Mouse (Mus musculus): ENCODE results near the gene Srgap3.

Srgap3 gene

DNA sequence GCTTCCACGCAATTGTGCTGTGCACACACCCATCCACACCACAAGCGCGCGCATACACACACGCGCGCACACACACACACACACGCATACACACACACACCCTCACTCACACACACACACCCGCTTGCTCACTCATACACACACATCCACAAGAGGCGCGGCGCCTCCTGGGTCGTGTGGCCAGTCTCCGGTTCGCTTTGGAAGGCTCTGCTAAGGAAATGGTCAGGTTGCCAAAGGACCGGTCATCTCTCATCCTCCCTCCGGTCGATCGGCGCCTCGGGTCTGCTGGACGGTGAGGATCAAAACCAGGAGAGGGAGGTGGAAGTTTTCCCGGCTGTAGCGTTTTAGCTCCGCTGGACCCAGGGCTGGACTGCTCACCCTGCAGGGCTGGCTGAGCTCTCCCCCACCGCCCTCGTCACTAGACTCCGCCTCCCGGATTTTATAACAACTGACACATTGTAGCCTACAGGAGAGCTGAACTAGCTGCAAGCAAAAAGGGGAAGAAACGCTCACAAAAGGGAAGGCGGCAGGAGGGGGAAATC, at the start of gene Srgap3:
Gene Srgap3, minus strand, starts transcription at position 372 of the 542 bp plus-strand sequence.
- peak; percentile 74 for DNase-seq

DNA sequence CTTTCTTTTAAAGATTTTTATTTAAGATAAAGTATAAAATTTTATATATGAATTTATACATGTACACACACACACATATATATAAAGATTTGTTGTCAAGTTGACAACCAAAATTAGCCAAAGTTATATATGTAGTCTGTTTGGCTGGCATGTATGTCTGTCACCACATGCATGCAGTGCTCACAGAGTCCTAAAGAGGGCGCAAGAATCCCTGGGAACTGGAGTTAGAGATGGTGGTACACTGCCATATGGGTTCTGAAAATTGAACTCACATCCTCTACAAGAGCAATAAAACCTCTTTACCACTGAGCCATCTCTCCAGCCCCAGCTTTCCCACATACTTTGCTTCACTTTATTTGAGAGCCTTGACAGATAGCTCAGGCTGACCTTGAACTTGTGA, 48.6 kb upstream of the Srgap3 start:
- no peak for DNase-seq

DNA sequence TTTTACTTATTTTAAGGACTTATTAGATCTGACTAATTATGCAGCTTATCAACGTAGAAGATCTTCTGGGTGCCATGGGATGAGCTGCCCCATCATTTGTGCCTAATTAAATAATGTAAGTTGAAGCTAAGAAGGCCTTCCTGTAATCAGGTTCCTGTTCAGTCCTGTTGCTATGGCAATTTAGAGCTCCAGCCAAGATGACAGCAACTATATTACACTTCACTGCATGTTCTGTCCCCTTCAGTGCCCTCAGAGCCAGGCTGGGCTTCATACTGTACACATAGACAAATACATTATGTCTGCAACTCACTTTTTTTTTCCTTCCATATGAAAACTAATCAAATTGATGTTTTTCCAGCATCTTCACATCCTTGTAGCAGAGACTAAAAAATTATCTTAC, 43.1 kb upstream of the Srgap3 start:
- no peak for DNase-seq

DNA sequence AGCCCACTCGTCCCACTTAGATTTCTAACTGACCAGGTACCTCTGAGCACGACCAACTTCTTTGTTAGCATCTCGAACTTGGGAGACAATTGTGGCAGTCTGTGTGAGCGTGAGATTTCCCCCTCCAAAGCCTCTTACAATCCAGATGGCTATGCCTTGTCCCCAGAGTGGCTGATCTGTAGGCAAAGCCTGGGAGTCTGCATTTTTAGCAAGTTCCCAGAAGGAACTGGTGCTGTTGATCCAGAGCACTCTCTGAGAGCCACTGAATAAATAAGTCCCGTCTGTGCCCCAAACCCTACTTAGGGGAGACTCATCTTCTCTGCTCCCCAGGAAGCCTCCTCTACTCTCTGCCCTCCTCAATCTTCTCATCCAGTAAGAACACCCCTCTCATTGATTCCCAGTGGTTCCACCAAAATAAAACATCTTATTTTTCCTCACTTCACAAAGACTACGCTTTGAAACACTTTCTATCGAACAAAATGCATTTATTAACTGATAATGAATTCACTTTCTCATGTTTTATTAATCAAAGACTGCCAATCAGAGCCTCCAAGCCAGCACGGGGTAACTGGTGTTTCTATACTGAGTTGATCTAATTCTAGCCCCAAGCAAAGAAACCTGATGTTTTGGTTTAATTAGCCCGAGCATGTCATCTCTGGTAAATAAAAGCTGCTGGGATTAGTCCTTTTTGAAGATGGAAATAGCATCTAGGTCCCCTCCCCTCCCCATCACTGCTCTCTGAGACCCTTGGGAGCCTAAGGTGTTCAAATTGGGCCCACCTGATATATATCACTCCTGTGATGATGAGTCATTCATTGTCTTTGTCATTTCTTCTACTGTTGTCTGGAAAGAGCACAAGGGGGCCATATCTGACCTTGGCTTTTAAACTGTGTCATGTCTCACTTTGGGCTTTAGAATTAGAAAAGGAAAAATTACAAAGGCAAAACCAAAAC, 38.6 kb upstream of the Srgap3 start:
- DNase-seq = no peak

DNA sequence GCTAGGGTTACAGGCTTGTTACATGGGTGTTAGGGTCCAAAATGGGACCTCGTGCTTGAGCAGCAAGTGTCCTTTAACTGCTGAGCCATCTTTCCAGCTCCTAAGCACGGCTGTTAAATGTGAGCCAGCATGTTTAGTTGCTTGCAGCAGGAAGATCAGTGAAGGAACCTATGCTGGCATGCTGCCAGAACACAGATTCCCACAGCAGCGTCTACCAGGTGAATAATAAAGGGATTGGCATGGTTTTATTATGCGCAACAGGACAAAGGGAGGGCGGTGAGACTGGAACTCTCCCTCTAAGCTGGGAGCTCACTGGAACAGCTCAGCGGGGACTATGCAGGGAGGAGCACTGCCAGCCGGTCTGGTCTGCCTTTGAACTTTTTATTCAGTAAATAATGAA, 35.2 kb upstream of the Srgap3 start:
- DNase-seq = no peak

DNA sequence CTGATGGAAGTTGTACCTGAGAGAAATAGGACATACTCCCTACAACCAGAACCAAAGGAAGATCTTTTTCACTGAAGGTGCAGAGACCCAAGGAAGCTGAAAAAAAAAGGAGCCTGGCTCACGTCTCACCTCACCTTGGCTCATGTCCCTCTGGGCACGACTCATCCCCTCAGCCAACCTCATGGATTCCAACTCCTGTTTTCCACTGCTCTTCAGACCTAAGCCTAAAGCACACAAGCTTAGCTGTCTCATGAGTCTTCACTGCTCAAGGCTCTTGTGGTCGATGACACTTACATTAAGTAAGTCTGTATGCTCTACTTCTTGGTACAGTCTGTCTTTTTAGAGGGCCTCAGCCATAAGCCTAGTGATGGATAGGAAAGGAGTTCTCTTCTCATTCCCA, 31.9 kb upstream of the Srgap3 start:
- DNase-seq = no peak

DNA sequence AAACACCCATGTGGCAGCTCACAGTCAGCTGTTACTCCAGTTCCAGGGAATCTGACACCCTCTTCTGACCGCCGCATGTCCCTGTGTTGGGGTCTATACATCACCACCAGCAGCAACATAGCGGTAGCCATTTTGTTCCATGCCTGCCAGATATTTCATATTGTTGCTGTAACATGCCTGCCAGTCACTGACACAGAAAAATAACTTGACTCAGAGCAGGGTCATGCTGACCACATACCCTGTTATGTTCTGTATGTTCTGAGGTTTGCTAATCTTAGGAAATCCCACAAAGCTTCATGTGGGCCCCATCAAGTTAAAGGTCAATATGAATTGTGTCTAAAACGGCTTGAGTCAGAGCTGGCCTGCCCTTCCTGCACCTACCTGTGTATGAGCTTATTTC, 30.2 kb upstream of the Srgap3 start:
- no peak for DNase-seq

DNA sequence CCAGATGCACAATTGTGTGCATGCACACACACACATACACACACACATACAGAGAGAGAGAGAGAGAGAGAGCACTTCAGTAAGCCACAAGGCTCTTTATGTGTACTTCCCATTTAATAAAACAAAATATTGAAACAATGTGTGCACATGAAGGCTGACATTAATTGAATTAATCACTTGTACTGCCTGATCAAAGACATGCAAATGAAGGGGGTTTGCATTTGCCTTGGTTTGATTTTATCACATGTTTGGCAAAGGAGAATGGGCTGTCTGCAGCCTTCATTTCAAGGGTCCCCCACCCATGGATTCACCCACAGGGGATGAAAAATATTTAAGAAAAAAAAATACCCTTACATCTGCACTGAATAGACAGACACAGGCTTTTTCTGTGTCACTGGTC, 29.5 kb upstream of the Srgap3 start:
- DNase-seq = no peak

DNA sequence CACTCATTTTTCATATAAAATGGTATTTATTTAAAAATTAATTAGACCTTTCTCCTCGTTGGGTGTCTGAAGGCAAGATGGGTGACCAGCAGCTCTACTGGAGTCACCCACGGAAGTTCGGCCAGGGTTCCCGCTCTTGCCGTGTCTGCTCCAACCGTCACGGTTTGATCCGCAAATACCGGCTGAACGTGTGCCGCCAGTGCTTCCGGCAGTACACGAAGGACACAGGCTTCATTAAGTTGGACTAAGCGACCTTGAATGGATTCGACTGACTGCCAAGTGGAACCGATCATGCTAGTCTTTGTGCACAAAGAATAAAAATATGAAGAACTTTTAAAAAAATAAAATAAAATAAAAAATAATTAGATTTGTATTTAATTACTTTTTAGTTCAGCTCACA, 29.1 kb upstream of the Srgap3 start:
- no peak for DNase-seq

DNA sequence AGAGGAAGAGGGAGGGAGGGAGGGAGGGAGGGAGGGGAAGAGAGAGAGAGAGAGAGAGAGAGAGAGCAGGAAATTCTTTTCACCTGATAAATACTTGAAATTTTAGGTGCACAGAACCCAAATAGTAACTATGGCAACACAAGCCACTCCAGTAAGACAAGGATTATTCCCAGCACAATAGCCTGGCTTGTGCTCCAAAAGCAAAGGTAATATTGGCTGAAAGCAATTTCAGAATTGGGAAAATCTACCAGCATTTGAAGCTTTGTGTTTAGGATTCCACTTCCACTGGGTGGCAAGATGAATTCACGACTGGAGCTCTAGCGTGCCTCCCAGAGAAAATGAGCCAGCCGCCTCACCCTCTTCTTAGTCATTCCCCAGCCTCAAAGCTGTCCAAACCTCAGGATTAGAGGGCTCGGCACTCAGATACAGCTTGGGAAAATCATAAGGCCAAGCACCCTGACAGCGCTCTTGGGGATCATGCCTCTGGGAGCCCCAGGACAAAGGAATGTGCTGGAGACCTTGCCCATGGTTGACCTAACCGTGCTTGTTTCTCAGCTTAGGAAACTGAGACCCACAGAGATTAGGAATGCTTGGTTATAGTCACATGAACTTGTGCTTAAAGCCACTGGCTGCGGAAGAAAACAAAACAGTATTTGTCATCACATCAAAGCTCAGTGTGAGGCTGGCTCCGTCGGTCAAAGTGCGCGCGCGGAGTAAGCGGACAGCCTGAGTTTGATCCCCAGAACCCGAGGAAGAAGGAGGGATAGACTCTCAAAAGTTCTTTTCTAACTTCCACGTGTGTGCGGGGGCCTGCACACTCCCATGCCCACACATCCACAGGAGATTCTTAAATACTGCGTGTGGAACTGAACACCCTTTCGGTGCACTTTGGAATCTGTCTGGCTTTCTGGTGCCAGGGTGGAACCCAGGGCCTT, 27.0 kb upstream of the Srgap3 start:
- DNase-seq = no peak

DNA sequence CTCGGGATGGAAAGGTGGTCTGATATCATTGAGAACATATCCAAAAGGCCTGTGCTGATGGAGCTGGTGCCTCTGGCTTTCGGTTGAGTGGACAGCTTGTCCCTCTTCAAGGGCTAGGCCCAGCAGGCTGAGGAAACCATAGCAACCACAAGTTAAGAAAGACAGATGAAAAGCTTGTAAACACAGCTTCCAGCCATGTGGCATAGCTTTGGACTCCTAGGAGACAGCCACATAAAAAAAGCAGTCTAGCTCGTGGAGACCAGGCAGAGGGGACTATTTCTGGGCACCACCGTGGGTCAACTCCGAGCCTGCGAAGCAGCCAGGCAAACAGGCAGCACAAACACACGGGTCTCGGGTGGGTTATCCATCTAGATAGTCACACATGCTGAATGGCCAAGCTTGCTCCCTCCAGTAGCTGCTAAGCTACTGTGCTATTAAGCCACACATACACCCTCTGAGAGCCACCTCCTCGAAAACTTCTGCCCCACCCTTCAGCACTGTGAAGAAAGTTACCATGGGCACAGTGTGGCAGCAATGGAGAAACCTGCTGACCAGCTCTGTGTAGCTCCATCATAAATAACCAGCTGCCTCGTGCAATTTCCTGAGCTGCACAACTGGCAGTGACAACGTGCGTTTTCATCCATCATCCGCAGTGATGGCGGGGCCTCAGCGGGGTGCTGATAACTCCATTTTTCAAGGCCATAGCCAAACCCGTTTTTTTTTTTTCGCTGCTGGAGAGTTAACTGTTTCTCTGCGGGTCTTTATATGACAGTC, 26.0 kb upstream of the Srgap3 start:
- peak; percentile 31 for DNase-seq

DNA sequence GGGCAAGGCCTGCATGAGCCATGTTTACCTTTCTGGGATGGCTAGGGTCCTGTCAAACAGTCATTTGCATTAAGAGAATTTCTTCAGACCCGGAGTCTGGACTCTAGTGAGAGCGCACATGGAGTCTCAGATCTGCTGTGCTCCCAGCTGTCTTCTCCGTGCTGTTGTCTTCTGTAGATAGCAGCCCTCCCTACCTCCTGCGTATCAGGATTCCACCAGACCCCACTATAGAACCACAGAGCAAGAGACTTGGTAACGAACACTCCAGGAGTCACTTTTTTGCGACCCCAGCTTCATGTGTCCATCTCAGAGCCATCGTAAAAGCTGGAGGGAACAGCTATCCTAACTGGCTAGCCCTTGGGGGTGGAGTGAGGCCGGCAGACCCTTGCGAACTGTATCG, 25.1 kb upstream of the Srgap3 start:
- no peak for DNase-seq

DNA sequence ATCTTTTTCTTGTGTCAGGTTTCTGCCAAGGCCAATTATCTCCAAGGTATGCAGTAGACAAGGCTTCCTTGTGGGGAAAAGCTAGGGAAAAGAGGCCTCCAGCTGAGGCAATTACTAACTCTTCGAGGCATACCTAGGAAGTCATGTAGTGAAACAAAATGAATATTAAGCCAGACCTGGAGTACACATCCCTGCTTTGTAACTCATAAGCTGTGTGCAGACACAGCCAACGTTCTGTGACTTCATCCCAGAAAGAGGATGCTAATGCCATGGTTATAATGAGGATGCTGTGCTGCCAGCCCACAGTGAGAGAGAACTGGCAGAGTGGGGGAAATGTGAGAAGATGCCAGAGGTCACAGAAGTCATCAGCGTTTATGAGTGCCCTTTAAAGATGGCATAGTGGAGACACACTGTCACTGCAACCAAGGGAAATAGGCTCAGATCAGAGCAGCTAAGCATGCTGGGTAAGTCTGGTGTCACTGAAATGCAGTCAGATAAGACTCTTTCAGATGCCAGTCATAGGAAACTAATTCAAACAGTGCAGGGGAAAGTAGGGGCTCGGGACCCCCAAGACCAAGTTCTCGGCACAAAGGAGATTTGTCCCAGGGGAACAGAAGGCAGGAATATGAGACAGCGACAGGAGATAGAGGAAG, 24.2 kb upstream of the Srgap3 start:
- DNase-seq = no peak

DNA sequence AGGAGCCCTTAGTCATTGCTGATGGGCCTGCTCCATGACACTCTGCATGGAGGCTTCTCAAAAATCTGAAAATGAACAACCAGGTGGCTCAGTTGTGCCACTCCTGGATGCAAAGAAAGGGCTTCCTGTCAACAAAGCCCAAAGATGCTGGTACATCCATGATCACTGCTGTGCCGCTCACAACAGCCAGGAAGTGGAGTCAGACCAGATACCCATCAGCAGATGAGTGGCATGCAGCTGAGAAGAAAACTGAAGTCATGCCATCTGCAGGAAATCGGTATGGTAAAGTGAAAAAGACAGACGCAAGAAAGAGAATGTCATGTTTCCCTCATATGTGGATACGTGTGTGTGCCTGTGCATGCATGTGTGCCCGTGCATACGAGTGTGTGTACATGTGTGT, 20.3 kb upstream of the Srgap3 start:
- DNase-seq = no peak

DNA sequence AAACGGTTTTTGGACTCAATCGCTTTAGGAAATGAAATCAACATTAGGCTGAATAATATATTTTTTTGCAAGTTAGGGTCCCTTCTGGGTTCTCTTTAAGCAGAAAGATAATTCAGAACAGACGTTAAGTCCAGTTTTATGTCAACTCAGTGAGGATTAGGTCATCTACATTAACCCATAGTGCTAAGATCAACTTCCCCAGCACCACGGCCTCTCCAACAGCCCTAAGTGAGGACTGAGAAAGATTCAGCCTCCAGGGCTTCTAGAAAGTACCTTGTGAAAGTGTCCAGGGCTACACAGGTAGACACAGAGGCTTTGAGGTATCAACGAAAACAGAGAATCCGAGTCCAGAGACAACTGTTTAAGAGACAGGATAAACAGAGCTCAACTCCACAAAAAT, 11.3 kb upstream of the Srgap3 start:
- DNase-seq = no peak

DNA sequence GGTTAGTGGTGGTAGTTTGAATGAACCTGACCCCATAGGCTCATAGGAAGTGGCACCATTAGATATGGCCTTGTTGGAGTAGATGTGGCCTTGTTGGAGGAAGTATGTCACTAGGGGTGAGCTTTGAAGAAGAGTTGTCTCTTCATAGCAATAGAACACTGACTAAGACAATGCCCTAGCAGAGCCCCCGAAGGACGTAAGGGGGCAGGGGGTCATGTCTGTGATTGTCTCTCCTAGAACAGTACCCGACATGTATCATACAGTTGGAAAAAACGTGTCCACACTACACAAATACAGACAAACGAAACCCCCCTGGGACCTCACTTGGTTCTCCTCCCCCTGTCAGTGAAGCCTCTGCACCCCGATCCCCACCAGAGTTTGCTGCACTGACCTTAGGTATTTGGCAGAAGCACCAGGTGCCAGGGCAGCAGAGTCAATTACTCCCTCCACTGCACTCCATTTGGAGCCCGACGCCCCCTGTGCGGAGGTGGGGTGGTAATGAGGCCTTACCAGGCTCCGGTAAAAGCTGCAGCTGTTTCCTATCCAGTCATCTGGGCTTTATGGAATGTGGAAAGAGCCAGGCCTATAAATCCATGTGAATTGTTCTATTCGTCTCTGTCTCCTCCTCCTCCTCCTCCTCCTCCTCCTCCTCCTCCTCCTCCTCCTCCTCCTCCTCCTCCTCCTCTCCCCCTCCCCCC, 10.7 kb upstream of the Srgap3 start:
- no peak for DNase-seq

DNA sequence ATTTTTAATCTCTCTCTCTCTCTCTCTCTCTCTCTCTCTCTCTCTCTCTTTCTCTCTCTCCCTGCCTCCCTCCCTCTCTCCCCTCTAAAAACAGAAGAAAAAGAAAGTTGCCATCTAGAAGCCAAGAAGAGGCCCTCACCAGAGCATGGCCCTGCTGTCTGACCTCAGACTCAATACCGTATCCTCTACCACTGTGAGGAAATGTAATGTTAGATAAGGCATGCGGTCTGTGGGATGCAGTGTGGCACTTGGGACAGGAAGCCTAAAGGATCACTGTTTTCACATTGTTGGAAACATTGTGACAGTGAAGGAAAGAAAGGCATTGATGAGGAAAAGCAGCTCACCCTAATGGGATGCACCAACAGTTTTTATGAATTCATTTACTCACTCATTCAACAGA, 8.7 kb upstream of the Srgap3 start:
- no peak for DNase-seq

DNA sequence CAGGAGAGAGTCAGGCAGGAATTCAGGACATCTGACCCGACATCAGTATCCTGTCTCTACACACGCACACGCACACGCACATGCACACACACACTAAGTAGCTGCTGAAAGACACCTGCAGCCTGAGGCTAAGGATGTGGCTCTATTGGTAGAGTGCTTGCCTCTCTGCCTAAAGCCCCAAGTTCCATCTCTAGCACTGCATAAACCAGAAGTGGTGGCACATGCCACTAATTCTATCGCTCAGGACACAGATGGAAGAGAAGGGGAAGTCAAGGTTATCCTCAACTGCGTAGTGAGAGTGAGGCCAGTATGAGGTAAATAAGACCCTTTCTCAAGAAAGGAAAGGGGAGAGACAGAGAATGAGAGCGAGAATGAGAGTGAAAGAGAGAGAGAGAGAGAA, 6.8 kb upstream of the Srgap3 start:
- no peak for DNase-seq

DNA sequence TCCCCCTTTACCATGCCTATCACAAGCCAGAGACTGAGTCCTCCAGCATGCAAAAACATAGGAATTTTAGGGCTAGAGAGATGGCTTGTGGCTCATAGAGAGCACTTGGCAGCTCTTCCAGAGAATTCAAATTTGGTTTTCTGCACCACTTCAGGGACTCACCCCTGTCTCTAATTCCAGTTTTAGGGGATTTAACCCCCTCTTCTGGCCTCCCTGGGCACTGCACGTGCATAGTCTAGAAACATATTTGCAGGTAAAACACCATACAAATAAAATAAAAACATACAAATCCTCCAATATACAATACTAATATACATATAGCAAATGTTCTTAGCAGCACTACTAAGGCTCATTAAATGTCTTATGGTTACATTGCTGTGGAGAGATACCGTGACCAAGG, 4.2 kb upstream of the Srgap3 start:
- DNase-seq = no peak

DNA sequence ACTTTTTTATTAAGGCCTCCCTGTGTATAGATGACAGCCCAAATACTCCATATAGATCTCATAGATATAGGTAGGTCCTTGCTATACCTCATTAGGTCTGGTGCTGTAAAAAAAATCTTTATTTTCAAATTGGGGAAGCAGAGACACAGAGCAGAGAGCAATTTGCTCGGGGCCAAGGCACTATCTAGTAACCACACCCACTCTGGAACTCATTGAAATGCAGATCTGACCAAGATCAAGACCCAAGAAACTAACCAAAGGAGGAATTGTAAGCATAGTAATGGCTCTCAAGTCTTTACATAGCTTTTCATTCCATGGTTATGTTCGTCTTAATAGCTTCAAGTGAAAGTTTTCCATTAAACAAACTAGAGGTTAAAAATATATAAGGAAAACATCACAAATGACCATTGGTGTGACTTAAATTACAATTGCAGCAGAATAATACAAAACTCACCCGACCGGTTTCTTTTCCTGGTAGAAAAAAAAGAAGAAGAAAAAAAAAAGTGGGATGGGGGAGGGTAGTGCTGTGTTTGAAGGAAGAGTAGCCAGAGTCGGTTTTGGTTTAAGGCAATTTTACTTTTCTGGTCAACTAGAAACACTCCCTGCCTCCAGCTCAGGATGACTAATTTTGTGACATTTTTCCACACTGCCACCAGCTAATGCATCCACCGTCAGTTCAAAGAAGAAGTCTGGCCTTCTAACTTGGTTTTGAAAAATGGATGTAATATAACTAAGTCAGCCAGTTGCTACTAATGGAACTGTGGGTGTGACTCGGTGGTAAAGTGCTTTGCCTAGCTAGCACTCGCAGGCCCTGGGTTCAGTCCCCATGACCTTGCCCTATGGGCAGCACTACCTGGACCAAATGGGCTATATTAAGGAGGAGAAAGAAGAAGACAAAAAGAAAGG, 3.4 kb upstream of the Srgap3 start:
- DNase-seq = no peak

Measured in right cerebral cortex, postnatal 14 days (tissue).